Mouse (Mus musculus) fat pad, adult 2 months (tissue): ENCODE measurements around the gene Cbl.
"Not testable (repeated sequence)": the region's sequence is repeated elsewhere in the genome, so short reads cannot be mapped to it uniquely, and the experiment has no call there.

Source experiments
- DNase-seq: peaks from one replicate; pipeline ENCODE4 v3.0.0-alpha.2; 2011; ENCODE audit warnings: low read depth, low spot score; ENCODE audit errors: extremely low read depth

The Cbl gene

DNA sequence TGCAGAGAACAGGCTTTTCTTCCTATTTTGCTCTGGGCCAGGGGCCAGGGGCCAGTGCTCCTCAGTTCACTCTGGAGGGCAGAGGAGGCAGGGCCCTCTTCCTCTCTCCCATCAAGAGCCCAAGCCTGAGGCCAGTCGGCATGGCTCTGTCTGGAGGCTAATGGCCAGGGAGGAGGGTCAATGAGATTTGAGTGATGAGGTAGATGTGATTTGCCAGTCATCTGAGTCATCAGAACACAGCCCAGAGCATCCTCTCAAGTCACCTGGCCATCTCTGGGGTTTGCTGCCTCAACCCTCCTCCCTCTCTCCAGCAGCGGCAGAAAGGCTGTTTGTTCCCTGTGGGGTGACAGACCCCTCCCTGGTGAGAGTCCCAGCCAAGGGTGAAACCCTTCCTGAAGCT is 100.6 kb downstream of the Cbl start:
- DNase-seq: no peak

DNA sequence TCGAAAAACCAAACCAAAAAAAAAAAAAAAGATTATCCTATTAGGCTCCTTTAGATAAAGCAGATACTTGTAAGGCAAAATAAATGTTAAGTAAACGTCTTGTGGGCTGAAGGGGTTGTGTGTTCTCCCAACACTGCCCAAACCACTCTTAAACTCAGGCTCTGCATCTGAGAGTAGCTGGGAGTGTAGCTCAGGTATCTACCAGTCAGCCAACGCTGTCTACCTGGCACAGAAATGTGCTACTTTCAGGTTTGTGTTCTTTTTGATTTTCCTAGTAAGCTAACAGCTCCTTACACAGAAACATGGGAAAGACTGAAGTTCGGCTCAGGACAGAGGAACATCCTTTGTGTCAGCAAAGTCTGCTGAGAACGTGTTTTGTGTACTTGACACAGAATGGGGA is 101.6 kb downstream of the Cbl start:
- no peak for DNase-seq

DNA sequence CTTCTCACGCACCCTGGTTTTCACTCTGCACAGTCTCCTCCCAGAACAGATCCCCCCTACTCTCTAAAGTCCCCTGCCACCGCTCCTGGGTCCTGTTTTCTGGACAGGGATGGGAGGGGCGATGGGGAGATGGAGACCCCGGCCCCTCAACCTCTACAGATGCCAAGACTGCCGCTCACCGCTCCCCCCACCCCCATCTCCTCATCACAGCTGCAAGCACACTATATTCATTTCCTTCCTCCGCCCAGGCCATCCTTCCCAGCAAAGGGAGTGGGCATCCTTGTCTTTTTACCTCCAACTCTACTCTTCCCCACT is 102.6 kb downstream of the Cbl start:
- no peak for DNase-seq

DNA sequence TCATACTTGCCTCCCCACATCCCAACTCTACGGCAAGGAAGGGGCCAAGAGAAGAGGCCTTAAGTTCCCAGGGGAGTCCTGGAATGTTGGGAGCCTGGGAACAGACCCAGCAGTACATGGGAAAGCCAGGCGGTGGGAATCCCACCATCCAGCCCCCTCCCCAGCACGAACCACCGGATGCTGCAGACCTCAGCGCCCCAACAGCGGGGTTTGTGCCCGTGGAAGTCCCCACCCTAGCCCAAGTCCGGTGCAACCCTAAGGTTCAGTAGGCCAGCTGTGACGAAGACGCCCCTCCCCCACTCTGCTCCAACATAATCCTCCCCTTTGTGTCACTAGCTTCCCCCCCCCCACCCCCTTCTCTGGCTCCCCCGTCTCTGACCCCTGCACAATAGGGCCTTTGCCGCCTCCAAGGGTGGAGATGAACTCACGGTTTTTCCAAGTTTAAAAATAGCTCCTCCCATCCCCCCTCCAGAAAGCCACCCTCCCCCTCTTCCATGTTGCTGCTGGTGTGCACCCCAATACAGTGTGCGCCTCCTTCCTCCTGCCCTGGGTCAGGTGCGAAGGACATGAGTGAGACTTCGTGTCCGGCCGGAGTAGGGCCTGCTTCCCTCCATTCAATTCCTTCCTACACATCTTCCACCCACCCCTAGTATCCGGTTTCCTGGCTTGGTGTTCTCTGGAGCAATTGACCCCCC is 103.1 kb downstream of the Cbl start:
- DNase-seq: no peak

DNA sequence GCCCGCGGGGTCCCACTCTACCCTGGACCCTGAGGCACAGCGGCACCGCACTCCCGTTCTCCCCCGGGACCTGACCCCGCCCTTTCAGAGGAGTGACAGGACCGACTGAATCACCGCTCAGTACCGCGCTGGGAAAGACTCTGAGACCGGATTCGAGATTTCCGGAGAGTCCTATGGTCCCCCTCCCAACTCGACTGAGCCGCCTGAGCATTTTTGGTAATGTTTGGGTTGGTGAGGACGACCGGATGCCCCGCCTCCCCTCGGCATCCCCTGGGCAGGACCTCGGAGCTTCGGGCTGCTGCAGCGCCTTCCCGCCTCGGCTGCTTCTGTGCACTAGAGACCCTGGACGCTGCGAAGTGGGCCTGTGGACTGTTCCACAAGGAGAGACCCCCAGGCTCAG is 103.8 kb downstream of the Cbl start:
- no peak for DNase-seq

DNA sequence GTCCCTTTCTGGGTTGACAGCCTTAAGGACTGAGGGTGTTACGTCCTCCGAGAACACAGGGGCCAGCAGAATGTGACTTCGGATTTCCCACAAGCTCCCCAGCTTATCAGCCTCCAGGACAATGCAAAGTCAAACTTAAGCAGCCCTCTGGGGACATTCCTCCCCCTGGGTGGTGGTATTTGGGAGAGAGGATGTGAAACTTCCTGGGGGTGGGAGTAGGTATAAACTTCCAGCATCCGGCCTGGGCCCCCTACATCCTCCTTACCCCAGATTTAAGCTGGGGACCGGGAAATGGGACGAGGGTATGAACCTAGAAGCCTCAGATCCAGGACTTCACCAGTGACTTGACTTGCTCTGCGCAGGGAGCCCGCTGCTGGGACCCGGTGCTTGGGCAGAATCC is 104.2 kb downstream of the Cbl start:
- DNase-seq: no peak

DNA sequence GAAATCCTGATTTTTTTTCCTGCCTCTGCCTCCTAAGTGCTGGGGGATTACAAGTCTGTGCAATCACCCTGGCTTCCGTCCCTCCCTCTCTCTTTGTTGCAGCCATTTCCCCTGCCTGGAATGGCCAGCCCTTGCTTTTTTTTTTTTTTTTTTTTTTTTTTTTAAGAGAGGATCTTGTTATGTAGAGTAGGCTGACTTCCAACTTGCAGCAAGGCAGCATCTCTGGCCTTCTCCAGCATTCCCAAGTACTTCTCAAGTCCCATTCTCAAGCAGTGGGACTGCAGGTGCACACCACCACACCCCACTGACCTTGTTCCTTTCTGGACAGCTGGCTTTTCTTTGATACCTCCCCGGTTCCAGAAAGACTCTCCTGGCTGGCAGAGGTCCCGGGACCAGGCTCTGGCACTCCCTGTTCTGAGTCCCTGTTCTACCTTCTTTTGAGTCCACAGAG is 106.5 kb downstream of the Cbl start:
- DNase-seq: no peak

DNA sequence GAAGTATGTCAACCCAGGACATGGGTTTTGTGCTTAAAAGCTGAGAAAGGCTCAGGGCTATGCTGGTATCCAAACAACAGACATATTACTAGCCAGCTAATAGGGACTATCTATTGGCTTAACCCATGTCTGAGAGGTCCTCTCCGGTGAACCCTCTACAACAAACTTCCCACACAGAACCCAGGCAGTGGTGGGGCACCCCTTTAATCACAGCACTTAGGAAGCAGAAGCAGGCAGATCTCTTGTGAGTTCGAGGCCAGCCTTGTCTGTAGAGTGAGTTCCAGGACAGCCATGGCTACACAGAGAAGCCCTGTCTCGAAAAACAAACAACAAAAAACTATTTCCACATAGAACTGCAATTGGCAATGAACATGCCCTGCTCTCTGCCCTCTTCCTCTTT is 107.1 kb downstream of the Cbl start:
- DNase-seq: no peak

DNA sequence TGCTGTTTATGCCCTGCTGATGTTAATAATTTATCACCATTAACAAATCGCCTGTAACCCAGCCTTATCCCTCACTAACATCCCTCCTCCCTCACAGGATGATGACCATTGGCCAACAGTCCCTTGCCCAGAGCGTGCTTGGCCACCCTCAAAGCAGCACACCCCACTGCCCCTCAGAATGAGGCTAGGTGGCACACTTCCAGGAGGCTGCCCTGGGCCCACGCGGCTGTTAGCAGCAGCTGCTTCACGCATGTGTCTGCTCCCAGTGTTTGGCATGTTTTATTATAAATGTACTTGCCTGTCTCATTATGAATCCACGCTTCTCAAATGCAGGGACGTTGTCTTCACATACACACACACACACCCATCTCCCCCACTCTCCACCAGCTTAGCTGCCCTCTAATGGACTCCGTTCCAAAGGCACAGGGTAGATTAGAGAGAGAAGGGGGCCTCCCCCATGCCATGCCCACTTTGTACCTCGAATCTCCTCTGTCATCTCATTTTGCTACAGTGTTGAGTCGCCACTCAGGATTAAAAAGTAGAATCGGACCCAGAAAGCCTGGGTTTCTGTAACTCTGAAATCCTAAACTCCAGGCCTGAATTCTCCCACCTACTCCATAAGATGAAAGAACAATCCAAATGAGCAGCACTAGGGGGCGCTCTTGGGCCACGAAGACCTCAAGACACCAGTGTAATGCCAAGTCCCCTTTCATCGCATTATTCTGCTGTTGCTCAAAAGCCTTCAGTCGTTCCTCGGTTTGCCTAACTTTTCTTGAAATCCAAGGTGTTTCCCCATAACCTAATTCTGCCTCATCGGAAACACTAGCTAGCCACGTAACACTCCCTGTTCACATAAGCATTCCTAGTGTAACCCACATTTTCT is 108.1 kb downstream of the Cbl start:
- DNase-seq: peak; percentile 69

DNA sequence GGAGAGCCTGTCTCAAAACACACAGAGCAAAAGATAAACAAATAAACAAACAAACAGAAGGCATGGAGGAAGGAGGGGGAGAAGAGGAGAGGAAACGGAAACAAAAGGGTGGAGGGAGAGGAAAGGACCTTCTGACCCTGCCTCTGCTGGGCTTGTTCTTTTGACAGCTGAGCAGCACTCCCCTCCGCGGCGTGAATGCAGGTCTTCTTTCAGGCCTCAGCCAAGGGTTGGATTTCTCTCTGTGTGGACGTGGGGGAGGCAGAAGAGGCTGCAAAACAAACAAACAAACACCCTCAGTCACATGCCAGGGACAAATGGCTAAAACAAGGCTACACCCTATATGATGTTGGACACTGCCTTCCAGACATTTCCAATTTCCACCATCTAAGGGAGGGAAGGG is 108.8 kb downstream of the Cbl start:
- no peak for DNase-seq

DNA sequence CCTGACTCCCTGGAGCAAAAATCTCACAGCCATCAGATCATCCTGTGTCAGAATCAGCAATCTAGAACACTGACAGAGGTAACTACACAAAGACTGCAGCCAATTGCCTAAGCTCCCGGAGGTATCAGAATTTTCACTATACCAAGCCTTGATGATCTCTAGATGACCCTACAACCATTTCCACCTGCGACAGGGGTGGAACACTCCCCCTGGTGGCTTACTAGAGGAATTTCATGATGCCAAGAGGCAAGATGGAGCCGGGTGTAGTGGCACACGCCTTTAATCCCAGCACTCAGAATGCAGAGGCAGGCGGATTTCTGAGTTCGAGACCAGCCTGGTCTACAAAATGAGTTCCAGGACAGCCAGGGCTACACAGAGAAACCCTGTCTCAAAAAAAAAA is 109.5 kb downstream of the Cbl start:
- no peak for DNase-seq

DNA sequence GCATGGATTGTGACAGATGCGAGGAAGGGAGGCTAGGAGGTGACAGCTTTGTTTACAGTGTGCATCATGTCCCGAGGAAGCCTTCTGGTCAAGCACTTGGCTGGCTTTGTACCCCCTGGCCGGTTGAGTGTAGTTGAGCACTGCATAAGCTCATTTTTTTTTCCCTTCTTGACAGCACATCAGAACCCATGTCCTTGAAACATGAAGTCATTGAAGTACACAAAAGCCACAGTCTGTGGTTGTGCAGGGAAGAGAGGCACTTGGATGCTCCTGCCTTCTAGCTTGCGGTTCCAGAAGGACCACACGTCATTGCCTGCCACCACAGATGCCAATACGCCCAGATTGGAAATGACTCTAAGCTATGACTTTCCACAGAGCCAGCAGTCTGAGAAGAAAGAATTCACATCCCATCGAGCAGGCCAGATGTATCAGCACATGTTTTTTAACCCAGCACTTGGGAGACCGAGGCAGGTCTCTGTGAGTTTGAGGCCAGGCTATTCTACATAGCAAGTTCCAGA is 113.8 kb downstream of the Cbl start:
- no peak for DNase-seq

DNA sequence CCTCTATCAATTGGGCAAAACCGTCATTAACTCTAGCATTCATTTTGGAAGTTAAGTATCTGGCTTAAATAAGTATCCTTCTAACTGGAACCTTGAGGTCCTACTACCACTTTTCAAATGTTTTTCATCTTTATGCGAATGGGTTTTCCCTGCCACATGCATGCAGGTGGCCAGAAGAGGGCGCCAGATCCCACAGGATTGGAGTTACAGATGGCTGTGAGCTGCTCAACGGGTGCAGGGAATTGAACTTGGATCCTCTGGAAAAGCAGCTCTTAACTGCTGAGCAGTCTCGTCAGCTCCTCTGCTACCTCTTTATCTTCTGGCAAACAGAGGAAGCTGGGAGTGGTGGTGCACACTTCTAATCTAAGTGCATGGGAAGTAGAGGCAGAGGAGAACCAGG is 114.8 kb downstream of the Cbl start:
- DNase-seq: no peak

DNA sequence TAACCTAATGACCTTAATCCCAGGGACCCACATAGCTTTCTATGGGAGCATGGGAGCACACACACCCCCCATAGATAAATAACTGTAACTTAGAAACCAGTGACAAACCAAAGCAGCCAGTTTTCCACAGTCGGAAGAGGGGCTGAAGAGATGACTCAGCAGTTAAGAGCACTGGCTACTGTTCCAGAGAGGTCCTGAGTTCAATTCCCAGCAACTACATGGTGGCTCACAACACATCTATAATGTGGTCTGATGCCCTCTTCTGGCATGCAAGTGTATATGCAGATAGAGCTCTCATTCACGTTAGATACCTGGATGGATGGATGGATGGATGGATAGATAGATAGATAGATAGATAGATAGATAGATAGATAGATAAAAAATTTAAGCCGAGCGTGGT is 117.7 kb downstream of the Cbl start:
- no peak for DNase-seq

DNA sequence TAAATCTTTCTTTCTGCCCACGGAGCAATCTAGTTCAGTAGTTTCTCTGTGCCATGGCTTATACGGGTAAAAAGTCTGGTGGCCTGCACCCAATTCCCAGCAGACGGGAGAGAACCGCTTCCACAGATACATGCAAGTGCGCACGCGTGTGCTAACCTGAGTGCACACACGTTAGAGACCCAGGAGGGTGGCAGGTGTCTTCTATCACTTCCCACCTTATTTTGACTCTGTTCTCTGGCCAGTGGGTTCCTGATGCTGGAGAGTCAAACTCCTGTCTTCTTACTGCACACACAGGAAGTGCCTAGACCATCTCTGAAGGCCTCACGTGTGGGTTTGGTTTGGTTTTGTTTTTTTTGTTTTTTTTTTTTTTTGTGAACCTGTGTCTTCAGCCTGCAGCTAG is 118.2 kb downstream of the Cbl start:
- DNase-seq: no peak

DNA sequence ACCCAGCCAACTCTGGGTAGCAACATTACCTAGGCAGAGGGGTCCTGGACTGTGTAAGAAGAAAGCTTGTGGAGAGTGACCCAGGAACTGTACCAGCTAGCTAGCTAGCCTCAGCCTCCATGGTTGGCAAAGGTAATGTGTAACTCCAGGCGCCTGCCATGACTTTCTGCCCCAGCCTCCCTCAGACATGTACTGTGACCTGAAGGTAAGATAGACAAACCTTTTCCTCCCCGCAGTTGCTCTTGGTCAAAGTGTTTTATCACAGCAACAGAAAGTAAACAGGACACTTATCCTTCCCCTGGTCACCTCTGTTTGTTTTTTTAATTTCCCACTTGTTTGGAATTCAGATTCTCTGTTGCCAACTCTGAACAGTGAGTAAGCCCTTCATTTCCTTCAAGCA is 119.4 kb downstream of the Cbl start:
- DNase-seq: no peak

DNA sequence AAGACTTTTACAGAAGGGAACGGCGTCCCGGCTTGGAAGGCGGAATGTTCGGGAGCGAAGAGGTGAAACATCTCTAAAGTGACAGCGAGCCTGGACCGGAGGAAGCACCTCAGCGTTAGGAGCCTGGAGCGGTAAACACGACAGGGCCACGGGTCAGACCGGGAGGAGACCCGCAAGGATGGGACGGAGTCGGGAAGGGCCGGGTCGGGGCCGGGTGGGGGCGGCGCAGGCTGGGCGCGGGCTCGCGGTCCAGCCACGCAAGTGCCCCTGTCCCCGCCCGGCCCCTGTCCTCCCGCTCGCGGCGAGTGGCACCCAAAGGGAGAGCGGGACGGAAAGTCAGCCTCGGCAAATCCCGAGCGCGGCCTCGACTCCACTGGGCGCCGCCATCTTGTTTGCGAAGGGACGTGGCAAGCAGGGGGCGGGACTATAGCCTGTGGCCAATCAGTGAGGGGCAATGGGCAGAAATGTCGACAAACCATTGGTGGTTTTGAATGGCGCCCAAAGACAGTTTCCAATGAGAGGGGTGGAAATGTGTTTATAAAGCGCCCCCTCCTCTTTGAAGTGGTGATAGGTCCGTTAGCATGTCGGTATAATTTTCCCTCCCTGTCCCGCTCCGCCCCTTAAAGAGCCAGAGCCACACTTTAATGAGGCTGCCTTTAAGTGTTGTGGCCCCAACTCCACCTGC is 120.6 kb downstream of the Cbl start, which contains the start of the genes Gm49380 and Rnf26:
Gm49380 (minus strand) TSS at position 396 of the 685 bp plus-strand sequence.
Rnf26 (minus strand) TSS at position 413 of the 685 bp plus-strand sequence.
- DNase-seq: peak; percentile 94

DNA sequence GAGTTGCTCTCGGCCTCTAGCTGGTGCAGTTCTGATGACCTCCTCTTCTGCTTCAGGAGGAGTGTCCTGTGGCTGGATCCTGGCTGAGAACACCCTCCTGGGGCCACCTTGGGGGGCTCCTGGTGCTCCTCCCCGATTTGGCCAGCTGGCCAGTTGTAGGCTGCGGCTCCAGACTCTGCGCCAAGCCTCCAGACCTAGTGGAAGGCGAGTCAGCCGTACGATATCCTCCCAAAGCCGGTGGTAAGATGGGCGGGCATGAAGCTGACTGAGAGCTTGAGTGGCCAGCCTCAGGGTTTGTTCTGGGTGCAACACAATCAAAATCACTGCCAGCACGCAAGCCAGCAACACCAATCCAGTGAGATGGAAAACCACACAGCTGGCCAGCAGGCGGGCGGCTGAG is 121.9 kb downstream of the Cbl start:
- DNase-seq: not testable (repeated sequence)

DNA sequence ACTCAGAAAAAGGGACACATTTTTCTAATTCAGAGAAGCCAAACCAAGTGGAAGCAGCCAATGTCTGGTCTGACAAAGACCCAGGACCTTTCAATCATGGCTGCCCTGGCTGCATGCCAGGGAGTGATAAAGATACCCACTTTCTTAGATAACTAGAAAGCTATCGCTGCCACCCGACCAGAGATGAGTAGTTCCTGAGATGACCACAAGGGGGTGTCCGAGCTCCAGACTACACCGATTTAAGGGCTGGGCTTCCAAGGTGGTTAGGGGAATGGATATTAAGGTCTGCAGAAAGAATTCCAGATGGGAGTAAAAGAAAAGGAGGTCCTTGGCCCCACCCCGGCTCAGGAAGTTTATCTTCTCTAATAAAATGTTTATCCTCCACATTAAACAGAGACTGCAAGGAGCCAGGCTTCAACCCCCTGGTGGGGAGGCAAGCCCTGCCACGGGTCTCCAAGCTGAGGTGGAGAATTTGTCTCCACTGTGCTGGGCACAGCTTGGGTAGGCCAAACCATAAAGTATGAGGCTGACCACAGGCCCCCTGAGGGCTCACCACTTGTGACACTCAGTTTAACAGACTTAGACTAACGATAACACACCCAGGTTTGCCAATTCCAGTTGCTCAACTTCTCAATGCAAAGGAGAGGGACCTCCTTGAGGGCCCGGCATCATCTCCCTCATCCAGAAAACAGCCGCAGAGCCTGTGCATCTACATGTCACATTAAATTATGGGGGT is 124.3 kb downstream of the Cbl start:
- DNase-seq: no peak

DNA sequence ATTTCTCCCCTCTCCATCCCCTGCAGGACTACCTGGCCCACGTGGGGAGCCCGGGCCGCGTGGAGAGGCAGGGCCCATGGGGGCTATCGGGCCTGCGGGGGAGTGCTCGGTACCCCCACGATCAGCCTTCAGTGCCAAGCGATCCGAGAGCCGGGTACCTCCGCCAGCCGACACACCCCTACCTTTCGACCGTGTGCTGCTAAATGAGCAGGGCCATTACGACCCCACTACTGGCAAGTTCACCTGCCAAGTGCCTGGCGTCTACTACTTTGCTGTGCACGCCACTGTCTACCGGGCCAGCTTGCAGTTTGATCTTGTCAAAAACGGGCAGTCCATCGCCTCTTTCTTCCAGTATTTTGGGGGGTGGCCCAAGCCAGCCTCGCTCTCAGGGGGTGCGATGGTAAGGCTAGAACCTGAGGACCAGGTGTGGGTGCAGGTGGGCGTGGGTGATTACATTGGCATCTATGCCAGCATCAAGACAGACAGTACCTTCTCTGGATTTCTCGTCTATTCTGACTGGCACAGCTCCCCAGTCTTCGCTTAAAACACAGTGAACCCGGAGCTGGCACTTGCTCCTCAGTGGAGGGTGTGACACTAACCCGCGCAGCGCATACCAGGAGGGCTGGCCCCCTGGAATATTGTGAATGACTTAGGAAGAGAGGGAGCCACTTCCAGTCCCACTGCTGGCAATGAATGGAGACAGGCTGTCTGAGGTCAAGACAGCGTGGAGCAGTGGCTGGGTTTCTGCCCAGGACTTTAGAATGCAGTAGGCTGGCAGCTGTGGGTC is 125.4 kb downstream of the Cbl start:
- no peak for DNase-seq
